Mouse (Mus musculus) bone marrow macrophage, adult 2 months (primary cell): ENCODE measurements at regions not wholly inside any gene's neighbourhood (a gene's known extent, or its start where the extent isn't known, plus 50 kb on each side); places are given as distances from the start of the nearest gene placed in this dataset.

Experiments used
- H3K27ac ChIP-seq: 2 replicates; pipeline ENCODE4 v1.5.1; 2012; ENCODE audit warnings: low read depth, low read length; ENCODE audit not compliant: insufficient read depth
- H3K4me1 ChIP-seq: 2 replicates; pipeline ENCODE4 v1.6.1; 2012; ENCODE audit warnings: low read length; ENCODE audit not compliant: control insufficient read depth, insufficient read depth
- H3K4me3 ChIP-seq: 2 replicates; pipeline ENCODE4 v1.5.1; 2012; ENCODE audit warnings: mild to moderate bottlenecking, low read length, moderate library complexity; ENCODE audit not compliant: insufficient read depth
- CTCF ChIP-seq: IDR thresholded peaks from 2 replicates; pipeline ENCODE4 v1.5.1; 2012; ENCODE audit warnings: low read depth, mild to moderate bottlenecking, low read length, moderate library complexity
- POLR2A ChIP-seq: IDR thresholded peaks from 2 replicates; pipeline ENCODE4 v1.6.1; 2012; ENCODE audit warnings: mild to moderate bottlenecking, low read depth, low read length, borderline replicate concordance

DNA sequence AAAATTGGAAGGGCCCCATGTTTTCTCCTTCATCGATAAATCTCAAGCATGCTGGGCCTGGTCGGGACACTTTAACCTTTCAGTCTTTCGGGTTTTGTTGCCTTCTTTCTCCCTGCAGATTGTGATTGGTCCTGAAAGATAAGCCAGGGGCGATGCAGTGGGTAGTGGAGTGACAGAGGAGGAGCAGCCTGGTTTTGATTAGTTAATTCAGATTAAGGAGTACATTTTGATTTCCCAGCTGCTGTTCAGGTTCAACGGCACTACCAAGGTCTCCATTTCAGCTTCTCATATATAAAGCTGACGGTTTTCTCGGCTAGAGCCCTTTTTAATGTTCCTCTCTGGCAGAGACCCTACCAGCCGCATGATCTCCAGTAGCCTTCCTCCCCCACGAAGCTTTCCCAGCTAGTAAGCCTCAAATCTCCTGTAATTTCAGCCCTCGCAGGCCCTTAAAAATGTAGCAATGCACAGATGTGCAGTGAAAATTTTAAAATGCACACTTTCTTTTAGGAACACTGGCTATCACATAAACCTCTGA lies 493.8 kb upstream of the Pkn2 start:
- H3K27ac ChIP-seq: no peak overlapping the region
- no peaks in the 10 kb centered on the region for H3K4me1 ChIP-seq
- no peak overlapping the region for H3K4me3 ChIP-seq
- TF ChIP-seq POLR2A: no peak
- no peak for TF ChIP-seq CTCF

DNA sequence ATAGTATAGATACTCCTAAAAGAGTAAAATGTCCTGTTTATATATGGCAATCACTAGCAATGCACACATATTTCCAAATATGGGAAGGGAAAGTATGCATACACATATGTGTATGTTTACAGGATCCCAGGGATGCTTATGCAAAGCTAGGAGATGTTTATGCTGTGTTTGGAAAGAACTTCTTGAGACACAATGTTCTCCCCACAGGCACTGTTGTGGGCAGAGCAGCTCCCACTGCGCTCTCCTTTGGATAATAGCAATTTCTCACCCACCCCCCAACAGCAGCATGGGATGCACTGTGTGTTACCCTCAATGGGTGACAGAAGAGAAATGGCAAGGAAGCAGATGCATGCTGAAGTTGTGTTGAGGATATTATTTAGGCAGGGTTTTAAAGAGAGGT lies 491.7 kb upstream of the Pkn2 start:
- Histone ChIP-seq H3K4me1 (no peaks in the 10 kb centered on the region), H3K4me3 (no peak overlapping the region), H3K27ac (no peak overlapping the region)
- no peak for TF ChIP-seq POLR2A
- TF ChIP-seq CTCF: no peak

DNA sequence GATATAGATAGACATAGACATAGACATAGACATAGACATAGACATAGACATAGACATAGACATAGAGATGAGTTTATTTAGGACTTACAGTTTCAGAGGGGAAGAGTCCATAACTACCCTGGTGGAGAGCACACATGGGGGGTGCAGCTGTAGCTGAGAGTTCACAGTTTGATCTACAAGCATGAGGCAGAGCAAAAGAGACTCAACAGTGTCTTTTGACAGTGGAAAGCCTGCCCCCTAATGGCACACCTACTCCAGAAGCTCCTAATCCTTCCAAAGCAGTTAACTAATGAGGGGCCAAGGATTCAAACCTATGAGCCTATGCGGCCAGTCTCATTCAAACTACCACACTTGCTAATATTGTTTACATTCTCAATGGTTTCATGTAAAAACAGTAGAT lies 487.2 kb upstream of the Pkn2 start:
- H3K4me3 ChIP-seq: no peak overlapping the region
- TF ChIP-seq CTCF (no peak), POLR2A (no peak)
- H3K4me1 ChIP-seq: no peaks in the 10 kb centered on the region
- H3K27ac ChIP-seq: no peak overlapping the region

DNA sequence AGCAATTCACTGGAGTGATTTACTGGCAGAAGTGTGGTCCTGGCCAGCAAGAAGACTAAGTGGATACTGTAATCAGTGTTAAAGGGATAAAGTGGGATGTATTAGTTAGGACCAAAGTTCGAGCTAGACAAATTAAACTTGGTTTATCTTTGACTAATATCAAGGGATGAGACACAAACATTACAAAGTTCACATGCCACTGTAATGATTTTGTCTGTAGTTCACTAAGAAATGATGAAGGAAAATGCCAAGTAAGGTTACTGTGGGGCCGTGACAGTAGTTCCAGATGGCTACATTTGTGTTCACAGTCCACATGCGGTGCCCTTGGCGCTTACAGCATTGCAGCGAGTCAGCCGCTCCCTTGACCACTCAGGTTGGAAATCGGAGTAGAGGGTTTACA lies 458.2 kb upstream of the Pkn2 start:
- Histone ChIP-seq H3K4me1 (no peaks in the 10 kb centered on the region), H3K4me3 (no peak overlapping the region), H3K27ac (no peak overlapping the region)
- TF ChIP-seq POLR2A: no peak
- TF ChIP-seq CTCF: no peak

DNA sequence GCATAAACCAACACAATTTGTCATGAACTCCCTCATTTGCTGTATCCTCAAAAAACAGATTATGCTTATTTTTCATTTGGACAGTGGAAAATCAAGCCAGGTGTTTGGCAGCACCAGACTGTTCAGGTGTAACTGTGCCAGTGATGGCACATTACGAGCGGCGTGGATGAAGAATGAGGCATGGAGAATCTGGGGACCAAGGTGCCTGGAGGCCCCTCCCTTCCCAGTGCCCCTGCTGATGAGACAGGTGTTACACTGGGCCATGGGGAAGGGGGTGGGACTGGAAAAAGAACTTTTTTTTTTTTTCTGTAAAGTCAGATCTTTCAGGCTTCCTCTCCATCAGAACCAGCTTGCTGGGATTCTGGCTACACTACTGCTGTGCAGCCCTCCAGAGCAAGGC lies 451.5 kb upstream of the Pkn2 start:
- TF ChIP-seq CTCF (no peak), POLR2A (no peak)
- no peak overlapping the region for H3K4me3 ChIP-seq
- H3K4me1 ChIP-seq: no peaks in the 10 kb centered on the region
- H3K27ac ChIP-seq: no peak overlapping the region

DNA sequence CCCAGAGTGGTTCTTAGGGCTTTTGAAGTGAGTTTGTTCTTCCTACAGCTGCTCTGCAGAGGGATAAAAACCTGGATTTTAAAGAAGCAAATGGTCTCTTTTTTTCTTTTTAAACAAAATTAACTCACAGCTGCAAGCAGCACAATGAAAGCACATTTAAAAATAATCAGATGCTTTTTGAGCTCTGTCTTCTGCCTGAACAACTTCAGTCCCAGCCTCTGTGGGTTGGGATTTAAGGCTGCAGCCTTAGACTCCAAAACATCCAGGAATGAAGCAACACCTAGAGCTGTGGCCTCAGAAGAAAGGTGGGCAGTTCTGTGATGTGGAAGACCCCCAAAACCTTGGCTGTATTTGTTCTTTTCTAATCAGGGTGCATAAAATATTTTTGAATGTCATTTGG lies 446.7 kb upstream of the Pkn2 start:
- no peak overlapping the region for H3K4me3 ChIP-seq
- no peaks in the 10 kb centered on the region for H3K4me1 ChIP-seq
- H3K27ac ChIP-seq: no peak overlapping the region
- TF ChIP-seq CTCF (no peak), POLR2A (no peak)

DNA sequence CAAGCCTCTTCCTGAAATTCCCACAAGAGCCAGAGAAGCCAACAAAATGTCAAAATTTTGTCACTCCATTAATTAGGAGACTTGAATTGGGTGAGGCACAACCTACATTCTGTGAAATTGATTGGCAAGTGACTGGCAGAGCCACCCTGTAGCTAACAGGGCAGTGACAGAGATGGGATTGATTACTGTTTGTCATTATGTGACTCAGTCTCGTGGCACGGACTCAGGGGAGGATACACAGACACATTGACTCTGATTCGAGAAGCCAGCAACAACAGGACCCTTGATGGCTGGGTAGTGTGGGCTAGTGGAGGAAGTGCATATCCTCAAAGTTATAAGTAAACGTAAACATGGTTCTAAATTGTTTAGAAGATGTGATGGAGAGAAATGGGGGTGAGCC lies 445.8 kb upstream of the Pkn2 start:
- TF ChIP-seq CTCF: no peak
- no peak for TF ChIP-seq POLR2A
- Histone ChIP-seq H3K4me1 (no peaks in the 10 kb centered on the region), H3K4me3 (no peak overlapping the region), H3K27ac (no peak overlapping the region)

DNA sequence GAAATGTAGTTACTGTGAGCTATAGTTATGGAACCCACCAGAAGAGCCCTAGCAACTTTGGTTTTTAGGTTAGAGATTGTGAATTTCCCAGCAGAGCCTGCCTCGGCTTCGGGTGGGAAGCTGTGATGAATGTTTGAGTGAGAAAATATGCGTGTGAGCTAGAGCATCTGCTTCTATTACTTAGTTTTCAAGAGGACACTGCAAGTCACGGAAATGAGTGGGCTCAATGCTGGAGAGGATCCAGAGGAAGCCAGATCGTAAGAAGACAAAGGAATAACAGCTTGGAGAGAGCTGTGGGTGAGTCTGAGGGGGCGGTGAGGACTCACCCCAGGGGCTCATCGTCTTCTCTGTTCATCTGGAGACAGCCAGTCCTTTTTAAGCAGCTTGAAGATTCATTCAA lies 434.7 kb upstream of the Pkn2 start:
- no peak overlapping the region for H3K27ac ChIP-seq
- H3K4me3 ChIP-seq: no peak overlapping the region
- H3K4me1 ChIP-seq: no peaks in the 10 kb centered on the region
- TF ChIP-seq CTCF: no peak
- no peak for TF ChIP-seq POLR2A

DNA sequence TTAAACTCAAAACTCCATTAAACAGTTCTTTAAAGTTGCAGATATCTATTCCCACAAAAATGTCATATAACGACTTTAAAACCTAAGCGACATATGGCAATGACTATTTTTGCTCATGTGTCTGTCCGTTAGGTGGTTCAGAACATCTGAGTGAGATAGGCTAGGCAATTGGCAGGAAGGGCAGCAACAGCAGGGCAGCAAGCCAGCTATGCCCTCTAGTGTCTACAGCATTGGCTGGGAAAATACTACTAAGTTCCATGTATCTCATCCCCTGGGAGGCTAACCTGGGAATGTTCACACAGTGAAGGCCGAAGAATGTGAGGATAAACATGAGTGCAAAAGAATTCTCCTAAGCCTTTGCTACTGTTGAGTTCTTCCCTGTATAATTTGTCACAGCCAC lies 410.0 kb upstream of the Pkn2 start:
- TF ChIP-seq POLR2A: no peak
- no peak for TF ChIP-seq CTCF
- H3K4me3 ChIP-seq: no peak overlapping the region
- H3K27ac ChIP-seq: no peak overlapping the region
- no peaks in the 10 kb centered on the region for H3K4me1 ChIP-seq

DNA sequence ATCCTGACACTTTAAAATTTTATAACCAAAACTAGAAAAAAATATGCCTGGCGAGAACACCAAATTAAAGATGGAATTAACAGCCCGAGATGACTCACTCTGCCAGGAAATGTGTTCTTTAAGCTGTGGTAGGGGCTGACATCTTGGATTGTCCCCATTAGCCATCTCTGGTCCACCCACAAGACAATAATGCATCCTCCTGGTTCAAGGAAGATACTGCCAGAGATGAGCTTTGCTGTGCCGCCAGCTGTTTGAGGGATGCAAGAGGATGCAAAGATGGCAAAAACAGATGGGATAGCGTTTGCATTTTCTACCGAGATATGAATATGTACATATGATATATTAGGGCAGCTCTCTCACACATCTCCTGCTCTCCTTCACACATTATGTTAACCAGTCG lies 382.3 kb upstream of the Pkn2 start:
- no peaks in the 10 kb centered on the region for H3K4me1 ChIP-seq
- TF ChIP-seq CTCF (no peak), POLR2A (no peak)
- no peak overlapping the region for H3K4me3 ChIP-seq
- H3K27ac ChIP-seq: no peak overlapping the region

DNA sequence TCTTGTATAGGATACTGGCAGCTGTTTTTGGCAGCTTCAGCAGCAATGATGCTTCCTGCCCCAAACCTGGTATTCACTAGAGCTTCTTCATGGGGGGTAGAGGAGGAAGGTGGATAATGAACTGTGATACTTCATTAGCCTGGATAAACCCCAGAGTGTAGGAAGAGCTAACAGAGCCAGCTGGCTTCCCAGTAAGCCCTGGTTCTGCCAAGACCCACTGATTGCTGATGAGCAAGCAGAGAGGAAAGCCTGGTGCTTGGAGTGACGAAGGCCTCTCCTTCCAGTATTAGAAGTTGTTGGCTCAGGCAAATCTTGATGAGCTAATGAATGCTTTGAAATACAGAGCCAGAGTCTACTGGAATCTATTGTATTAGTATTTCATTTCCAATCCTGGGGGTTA lies 370.8 kb upstream of the Pkn2 start:
- Histone ChIP-seq H3K27ac (no peak overlapping the region), H3K4me3 (no peak overlapping the region), H3K4me1 (no peaks in the 10 kb centered on the region)
- TF ChIP-seq CTCF (no peak), POLR2A (no peak)

DNA sequence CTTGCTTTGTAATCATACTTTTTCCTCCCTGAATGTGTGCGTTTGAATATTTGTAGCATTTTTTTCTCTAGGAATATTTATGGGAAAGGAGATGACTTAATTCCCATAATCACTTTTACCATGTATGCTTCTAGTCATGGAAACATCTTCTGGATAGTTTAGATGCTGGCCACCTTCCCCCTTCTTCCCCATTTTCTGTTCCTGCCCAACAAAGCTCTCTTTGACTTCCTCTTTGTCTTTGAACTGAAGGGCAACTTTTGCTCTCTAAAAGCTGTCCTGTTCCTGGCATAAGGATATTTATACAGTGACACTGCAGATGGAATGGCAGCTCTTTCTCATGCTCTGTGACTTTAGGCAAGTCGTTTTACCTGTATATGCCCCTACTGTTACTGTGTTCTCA lies 370.2 kb upstream of the Pkn2 start:
- Histone ChIP-seq H3K27ac (no peak overlapping the region), H3K4me3 (no peak overlapping the region), H3K4me1 (no peaks in the 10 kb centered on the region)
- no peak for TF ChIP-seq POLR2A
- no peak for TF ChIP-seq CTCF
